Mouse (Mus musculus) neural tube, embryonic 13.5 days (tissue): Measurements from ENCODE around the gene Ror1. TPM values are rescaled to one million over a fixed set of nuclear protein-coding genes. Genes with fewer than 3 reads are reported as not detected.

ENCODE experiments used
- ATAC-seq: fragments of 200-750 bp; cut with Nextera tagmentation; 2 replicates; pipeline ENCODE4 v1.8.0; 2017; ENCODE audit warnings: low read depth, mild to moderate bottlenecking, moderate TSS enrichment, moderate library complexity
- H3K27ac ChIP-seq: fragments of 300-500 bp; sonication (generic); replicated peaks from 2 replicates; pipeline ENCODE4 v1.5.1; 2015; ENCODE audit warnings: moderate library complexity, mild to moderate bottlenecking, inconsistent platforms
- H3K27me3 ChIP-seq: fragments of 300-500 bp; sonication (generic); 2 replicates; pipeline ENCODE4 v1.6.1; 2015; ENCODE audit warnings: mild to moderate bottlenecking, inconsistent platforms
- H3K36me3 ChIP-seq: fragments of 300-500 bp; sonication (generic); 2 replicates; pipeline ENCODE4 v1.6.1; 2015; ENCODE audit warnings: mild to moderate bottlenecking, inconsistent platforms
- H3K4me1 ChIP-seq: fragments of 300-500 bp; sonication (generic); replicated peaks from 2 replicates; pipeline ENCODE4 v1.6.1; 2015; ENCODE audit warnings: inconsistent platforms
- H3K4me2 ChIP-seq: fragments of 300-500 bp; sonication (generic); 2 replicates; pipeline ENCODE4 v1.6.1; 2015; ENCODE audit warnings: inconsistent platforms, mild to moderate bottlenecking, moderate library complexity
- H3K4me3 ChIP-seq: fragments of 300-500 bp; sonication (generic); 2 replicates; pipeline ENCODE4 v1.5.1; 2015; ENCODE audit warnings: mild to moderate bottlenecking, inconsistent platforms
- H3K9ac ChIP-seq: fragments of 300-500 bp; sonication (generic); 2 replicates; pipeline ENCODE4 v1.6.1; 2015; ENCODE audit warnings: moderate library complexity, mild to moderate bottlenecking, inconsistent platforms
- H3K9me3 ChIP-seq: fragments of 300-500 bp; sonication (generic); 2 replicates; pipeline ENCODE4 v1.6.1; 2016; ENCODE audit warnings: inconsistent platforms
- WGBS: fragments of 180-500 bp; shearing (Covaris S2); methylation state at CpG from one replicate; pipeline ENCODE4 v1.1.7; 2015; 5-methylcytosine and 5-hydroxymethylcytosine counted together
- polyA plus RNA-seq: library from polyadenylated mRNA; unstranded; fragments of >200 nt; fragmentation: Nextera tagmentation; extraction: Ambion mirVana; gene quantifications from 2 replicates; pipeline ENCODE4 v1.2.1, GENCODE M21; 2015

Ror1 gene
- polyA plus RNA-seq, 1 experiment from 2014 or later: 1.8 TPM

DNA sequence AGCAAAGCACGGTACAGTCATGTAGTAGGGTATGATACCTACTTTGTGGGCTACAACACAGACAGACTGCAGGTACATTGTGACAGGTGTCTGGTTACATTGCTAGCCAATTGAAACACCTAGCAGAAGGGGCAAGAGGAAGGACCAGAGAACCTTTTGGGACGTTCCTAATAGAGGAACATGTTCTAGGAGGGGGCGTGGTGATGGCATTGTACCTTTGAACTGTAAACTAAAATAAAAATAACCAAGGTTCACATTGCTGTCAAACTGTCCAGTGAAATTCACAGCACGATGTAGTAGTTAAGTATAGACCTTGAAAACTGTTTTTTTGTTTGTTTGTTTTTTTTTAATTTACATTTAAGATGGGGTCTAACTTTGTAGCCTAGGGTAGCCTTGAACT is 40.5 kb downstream of the Ror1 start:
- Histone ChIP-seq H3K4me3 (no peak overlapping the region), H3K27ac (no peak overlapping the region), H3K27me3 (no peaks in the 10 kb centered on the region), H3K36me3 (no peaks in the 10 kb centered on the region), H3K4me1 (no peaks in the 10 kb centered on the region), H3K9me3 (no peaks in the 10 kb centered on the region), H3K9ac (no peak overlapping the region), H3K4me2 (no peak overlapping the region)
- WGBS: 93% methylated on average over 4 of the region's 4 CpGs
- ATAC-seq: no peak

GRCm38 (mm10) chr4:100137102-100137835 is 41.7 kb downstream of the Ror1 start:
- Histone ChIP-seq H3K9ac (no peak overlapping the region), H3K4me1 (no peaks in the 10 kb centered on the region), H3K27me3 (no peaks in the 10 kb centered on the region), H3K27ac (no peak overlapping the region), H3K4me2 (no peak overlapping the region), H3K9me3 (no peaks in the 10 kb centered on the region), H3K4me3 (no peak overlapping the region), H3K36me3 (no peaks in the 10 kb centered on the region)
- ATAC-seq: no peak
- WGBS: 85% methylated on average over 11 of the region's 11 CpGs

GRCm38 (mm10) chr4:100141626-100142025 is 46.0 kb downstream of the Ror1 start:
- no peak overlapping the region for H3K27ac ChIP-seq
- 75% methylated on average over 2 of the region's 2 CpGs for whole genome bisulfite sequencing
- no peak for ATAC-seq

GRCm38 (mm10) chr4:100144744-100145143 is 49.2 kb downstream of the Ror1 start:
- no peaks in the 10 kb centered on the region for H3K36me3 ChIP-seq
- no peaks in the 10 kb centered on the region for H3K4me1 ChIP-seq
- no peaks in the 10 kb centered on the region for H3K27me3 ChIP-seq
- H3K4me3 ChIP-seq: no peak overlapping the region
- no peak for ATAC-seq
- WGBS: 88% methylated on average over 4 of the region's 4 CpGs
- no peak overlapping the region for H3K4me2 ChIP-seq
- no peak overlapping the region for H3K27ac ChIP-seq
- no peak overlapping the region for H3K9ac ChIP-seq
- H3K9me3 ChIP-seq: no peaks in the 10 kb centered on the region

More at GRCm38 (mm10) chr4:100141626-100142025, 46.0 kb downstream of the Ror1 start:
- no peak overlapping the region for H3K9ac ChIP-seq
- H3K4me1 ChIP-seq: no peaks in the 10 kb centered on the region
- no peaks in the 10 kb centered on the region for H3K36me3 ChIP-seq
- H3K4me3 ChIP-seq: no peak overlapping the region
- H3K27me3 ChIP-seq: no peaks in the 10 kb centered on the region
- no peaks in the 10 kb centered on the region for H3K9me3 ChIP-seq
- H3K4me2 ChIP-seq: no peak overlapping the region

GRCm38 (mm10) chr4:100150797-100151196 is 55.2 kb downstream of the Ror1 start:
- WGBS: 97% methylated on average over 1 of the region's 1 CpGs
- H3K27ac ChIP-seq: no peak overlapping the region
- peaks cover 8% of the 10 kb centered on the region for H3K4me1 ChIP-seq
- no peak overlapping the region for H3K9ac ChIP-seq
- no peak for ATAC-seq
- H3K27me3 ChIP-seq: no peaks in the 10 kb centered on the region
- H3K36me3 ChIP-seq: no peaks in the 10 kb centered on the region
- H3K9me3 ChIP-seq: no peaks in the 10 kb centered on the region
- no peak overlapping the region for H3K4me3 ChIP-seq
- H3K4me2 ChIP-seq: no peak overlapping the region

GRCm38 (mm10) chr4:100154560-100155130 is 59.1 kb downstream of the Ror1 start:
- no peak; the same call in 1 of the 2 replicates for ATAC-seq
- no peaks in the 10 kb centered on the region for H3K27me3 ChIP-seq
- H3K36me3 ChIP-seq: no peaks in the 10 kb centered on the region
- no peak overlapping the region for H3K4me2 ChIP-seq
- 45% methylated on average over 7 of the region's 7 CpGs for WGBS
- no peak overlapping the region for H3K9ac ChIP-seq
- H3K27ac ChIP-seq: no peak overlapping the region
- H3K4me3 ChIP-seq: no peak overlapping the region
- no peaks in the 10 kb centered on the region for H3K9me3 ChIP-seq
- H3K4me1 ChIP-seq: peaks cover 8% of the 10 kb centered on the region

- Histone ChIP-seq H3K9ac (no peak overlapping the region), H3K27me3 (no peaks in the 10 kb centered on the region), H3K4me1 (peaks cover 8% of the 10 kb centered on the region), H3K9me3 (no peaks in the 10 kb centered on the region), H3K4me3 (no peak overlapping the region), H3K27ac (no peak overlapping the region), H3K36me3 (no peaks in the 10 kb centered on the region), H3K4me2 (no peak overlapping the region)
- no peak for ATAC-seq
- WGBS: 87% methylated on average over 3 of the region's 3 CpGs
These were observed 60.1 kb downstream of the Ror1 start for GRCm38 (mm10) chr4:100155731-100156130.

DNA sequence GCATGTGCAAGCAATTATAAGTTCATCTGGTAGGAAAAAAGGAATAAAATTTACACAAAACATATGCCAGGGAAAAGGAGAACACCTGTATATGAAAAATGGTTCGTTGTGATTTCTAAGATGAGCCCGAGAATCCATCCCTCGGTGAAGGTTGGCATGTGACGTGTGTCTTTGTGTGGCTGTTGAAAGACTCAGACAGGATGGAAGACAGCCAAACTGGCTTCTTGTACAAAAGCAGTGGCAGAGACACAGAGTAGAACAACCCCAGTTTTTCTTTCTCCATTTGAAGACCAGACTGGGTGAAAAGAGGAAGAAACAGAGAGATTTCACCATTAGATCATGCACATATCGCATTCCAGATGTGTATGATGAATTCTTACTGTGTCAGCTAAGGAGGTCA is 62.8 kb downstream of the Ror1 start:
- no peaks in the 10 kb centered on the region for H3K36me3 ChIP-seq
- H3K9me3 ChIP-seq: no peaks in the 10 kb centered on the region
- H3K9ac ChIP-seq: no peak overlapping the region
- H3K4me3 ChIP-seq: no peak overlapping the region
- 83% methylated on average over 5 of the region's 5 CpGs for WGBS
- no peak overlapping the region for H3K4me2 ChIP-seq
- no peak for ATAC-seq
- no peak overlapping the region for H3K27ac ChIP-seq
- H3K4me1 ChIP-seq: peaks cover 8% of the 10 kb centered on the region
- no peaks in the 10 kb centered on the region for H3K27me3 ChIP-seq

DNA sequence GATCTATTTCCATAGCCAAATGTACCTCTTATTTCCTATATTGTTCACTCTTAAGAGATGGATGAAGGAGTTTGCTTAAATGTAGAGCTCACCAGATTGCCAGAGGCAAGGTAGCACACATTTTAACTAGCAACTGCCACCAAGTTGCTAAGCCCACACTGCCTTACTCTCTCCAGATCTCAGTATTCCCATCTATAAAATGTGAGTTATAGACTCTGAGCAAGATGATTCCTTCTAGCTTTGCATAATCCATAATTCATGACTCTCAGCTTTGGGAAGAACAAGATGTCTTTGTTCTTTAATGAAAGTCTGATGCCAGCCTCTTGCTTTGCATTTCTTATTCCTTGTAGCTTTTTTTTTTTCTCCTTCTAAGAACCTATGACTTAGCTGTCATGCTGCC is 64.6 kb downstream of the Ror1 start:
- Histone ChIP-seq H3K9me3 (no peaks in the 10 kb centered on the region), H3K4me1 (no peaks in the 10 kb centered on the region), H3K36me3 (no peaks in the 10 kb centered on the region), H3K27me3 (no peaks in the 10 kb centered on the region), H3K4me3 (no peak overlapping the region), H3K9ac (no peak overlapping the region), H3K4me2 (no peak overlapping the region), H3K27ac (no peak overlapping the region)
- ATAC-seq: no peak

- Histone ChIP-seq H3K9me3 (no peaks in the 10 kb centered on the region), H3K4me1 (peaks cover 18% of the 10 kb centered on the region), H3K4me3 (no peak overlapping the region), H3K36me3 (no peaks in the 10 kb centered on the region), H3K4me2 (no peak overlapping the region), H3K27ac (no peak overlapping the region), H3K9ac (no peak overlapping the region), H3K27me3 (no peaks in the 10 kb centered on the region)
- 88% methylated on average over 7 of the region's 7 CpGs for WGBS
- ATAC-seq: no peak
These were observed 70.2 kb downstream of the Ror1 start for GRCm38 (mm10) chr4:100165790-100166189.

GRCm38 (mm10) chr4:100166871-100167270 is 71.3 kb downstream of the Ror1 start:
- ATAC-seq: no peak
- no peak overlapping the region for H3K4me3 ChIP-seq
- no peak overlapping the region for H3K27ac ChIP-seq
- H3K4me2 ChIP-seq: no peak overlapping the region
- no peaks in the 10 kb centered on the region for H3K27me3 ChIP-seq
- 76% methylated on average over 3 of the region's 3 CpGs for WGBS
- peaks cover 29% of the 10 kb centered on the region for H3K4me1 ChIP-seq
- no peaks in the 10 kb centered on the region for H3K36me3 ChIP-seq
- H3K9ac ChIP-seq: no peak overlapping the region
- H3K9me3 ChIP-seq: no peaks in the 10 kb centered on the region

GRCm38 (mm10) chr4:100169683-100170082 is 74.1 kb downstream of the Ror1 start:
- H3K9me3 ChIP-seq: no peaks in the 10 kb centered on the region
- ATAC-seq: peak; percentile 74; the same call in 1 of the 2 replicates
- peaks cover 30% of the 10 kb centered on the region for H3K4me1 ChIP-seq
- no peak overlapping the region for H3K9ac ChIP-seq
- H3K4me2 ChIP-seq: peak overlapping the region; percentile 35; the same call in 1 of the 2 replicates
- H3K27ac ChIP-seq: peak overlapping the region; percentile 52
- no peak overlapping the region for H3K4me3 ChIP-seq
- H3K27me3 ChIP-seq: no peaks in the 10 kb centered on the region
- H3K36me3 ChIP-seq: no peaks in the 10 kb centered on the region
- WGBS: 58% methylated on average over 5 of the region's 5 CpGs
